Mouse (Mus musculus): ENCODE data around the gene Nop16. TPM values are rescaled to one million over a fixed set of nuclear protein-coding genes. Genes with fewer than 3 reads are reported as not detected.

Gene Nop16
- total and polyA plus RNA-seq, 2 experiments from 2014 or later: 19.7 to 53.0 TPM

GRCm38 (mm10) chr13:54598622-54599143 lies 8.8 kb upstream of the Nop16 start:
- TF ChIP-seq CTCF (IDR thresholded peaks at IDR 0.05; ENCODE audit: low read depth): no peak
- no peaks in the 10 kb centered on the region for H3K27me3 ChIP-seq (ENCODE audit: insufficient read depth, low read length)
- no peak overlapping the region for H3K9ac ChIP-seq (replicated peaks; ENCODE audit: low read length)
- no peak overlapping the region for H3K4me2 ChIP-seq (ENCODE audit: low read depth, low read length)
- DNase-seq (ENCODE audit: low spot score): no peak
- no peak overlapping the region for H3K4me3 ChIP-seq (ENCODE audit: low read length)
- H3K9me3 ChIP-seq (ENCODE audit: low read length): no peaks in the 10 kb centered on the region
- no peak overlapping the region for H3K27ac ChIP-seq
- no peak for ATAC-seq
- 87% methylated on average over 12 of the region's 12 CpGs for WGBS
- H3K36me3 ChIP-seq (ENCODE audit: insufficient read depth, low read length): peaks cover 18% of the 10 kb centered on the region; the same call in 1 of the 2 replicates
- no peaks in the 10 kb centered on the region for H3K4me1 ChIP-seq (ENCODE audit: insufficient read depth, low read length)

- Histone ChIP-seq H3K4me2 (ENCODE audit: low read depth, low read length) (no peak overlapping the region), H3K36me3 (ENCODE audit: insufficient read depth, low read length) (peaks cover 14% of the 10 kb centered on the region; the same call in 1 of the 2 replicates), H3K27me3 (ENCODE audit: insufficient read depth, low read length) (no peaks in the 10 kb centered on the region), H3K27ac (no peak overlapping the region), H3K4me3 (ENCODE audit: low read length) (no peak overlapping the region), H3K9ac (replicated peaks; ENCODE audit: low read length) (no peak overlapping the region), H3K9me3 (ENCODE audit: low read length) (no peaks in the 10 kb centered on the region), H3K4me1 (ENCODE audit: insufficient read depth, low read length) (no peaks in the 10 kb centered on the region)
- ATAC-seq (no peak), DNase-seq (ENCODE audit: low spot score) (no peak)
- 60% methylated on average over 5 of the region's 5 CpGs for WGBS
- no peak for TF ChIP-seq CTCF (IDR thresholded peaks at IDR 0.05; ENCODE audit: low read depth)
Observed at GRCm38 (mm10) chr13:54596870-54597269, 7.0 kb upstream of the Nop16 start.

GRCm38 (mm10) chr13:54596107-54596690 lies 6.3 kb upstream of the Nop16 start:
- no peak for TF ChIP-seq CTCF (IDR thresholded peaks at IDR 0.05; ENCODE audit: low read depth)
- no peak for DNase-seq (ENCODE audit: low spot score)
- H3K4me2 ChIP-seq (ENCODE audit: low read depth, low read length): no peak overlapping the region
- WGBS: 70% methylated on average over 8 of the region's 8 CpGs
- no peak for ATAC-seq
- H3K9me3 ChIP-seq (ENCODE audit: low read length): no peaks in the 10 kb centered on the region
- no peaks in the 10 kb centered on the region for H3K27me3 ChIP-seq (ENCODE audit: insufficient read depth, low read length)
- peaks cover 13% of the 10 kb centered on the region; the same call in 1 of the 2 replicates for H3K36me3 ChIP-seq (ENCODE audit: insufficient read depth, low read length)
- no peak overlapping the region for H3K27ac ChIP-seq
- H3K9ac ChIP-seq (replicated peaks; ENCODE audit: low read length): no peak overlapping the region
- H3K4me1 ChIP-seq (ENCODE audit: insufficient read depth, low read length): peaks cover 6% of the 10 kb centered on the region
- no peak overlapping the region for H3K4me3 ChIP-seq (ENCODE audit: low read length)

DNA sequence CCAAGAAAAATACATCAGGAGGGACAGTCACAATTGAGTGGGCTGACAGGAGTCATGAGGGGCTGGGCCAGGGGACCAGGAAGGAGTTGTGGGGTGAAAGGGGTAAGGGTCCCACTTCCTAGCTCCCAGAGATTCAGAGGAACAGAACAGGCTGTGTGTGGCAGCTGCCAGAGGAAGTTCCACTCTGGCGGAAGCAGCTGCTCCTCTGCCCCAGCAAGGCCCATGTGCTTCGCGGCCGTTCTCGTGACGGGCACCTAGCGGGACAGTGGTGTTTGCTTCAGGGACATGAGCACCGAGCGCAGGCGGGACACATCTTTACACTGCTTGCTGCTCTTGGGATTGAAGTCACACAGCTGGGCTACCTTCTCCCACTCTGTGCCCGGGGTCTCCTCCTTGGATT lies 3.7 kb upstream of the Nop16 start:
- WGBS: 82% methylated on average over 11 of the region's 11 CpGs
- Histone ChIP-seq H3K9ac (replicated peaks; ENCODE audit: low read length) (no peak overlapping the region), H3K4me1 (ENCODE audit: insufficient read depth, low read length) (peaks cover 9% of the 10 kb centered on the region), H3K36me3 (ENCODE audit: insufficient read depth, low read length) (peaks cover 7% of the 10 kb centered on the region; the same call in 1 of the 2 replicates), H3K4me2 (ENCODE audit: low read depth, low read length) (no peak overlapping the region), H3K27ac (no peak overlapping the region), H3K9me3 (ENCODE audit: low read length) (no peaks in the 10 kb centered on the region), H3K27me3 (ENCODE audit: insufficient read depth, low read length) (no peaks in the 10 kb centered on the region), H3K4me3 (ENCODE audit: low read length) (no peak overlapping the region)
- ATAC-seq (no peak), DNase-seq (ENCODE audit: low spot score) (no peak)
- no peak for TF ChIP-seq CTCF (IDR thresholded peaks at IDR 0.05; ENCODE audit: low read depth)

DNA sequence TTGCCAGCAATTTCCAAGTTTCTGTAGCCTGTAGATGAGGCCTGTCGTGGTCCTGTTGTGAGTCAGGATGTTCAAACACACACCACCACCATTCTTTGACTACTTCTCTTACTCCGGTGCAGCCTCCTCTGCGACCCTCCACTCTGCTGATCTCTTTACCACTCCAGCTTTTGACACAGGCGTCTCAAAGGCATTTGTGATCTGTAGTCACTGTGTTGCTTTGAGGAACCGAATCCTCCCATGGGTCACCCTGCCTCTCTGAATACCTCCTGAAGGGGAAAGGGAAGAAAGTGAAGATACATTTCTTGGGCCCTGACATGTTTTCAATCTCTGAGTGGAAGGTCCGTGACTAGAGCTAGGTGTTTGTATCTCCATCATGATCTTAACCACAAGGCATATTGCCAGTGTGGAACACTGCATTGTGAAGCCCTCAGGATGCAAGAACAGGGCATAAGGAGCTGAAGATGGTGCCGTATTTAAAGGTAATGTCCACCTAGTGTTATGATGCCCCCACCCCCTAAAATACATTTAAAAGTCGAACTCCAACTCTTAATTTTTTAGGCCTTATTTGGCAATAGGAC lies 2.0 kb upstream of the Nop16 start:
- H3K27me3 ChIP-seq (ENCODE audit: insufficient read depth, low read length): no peaks in the 10 kb centered on the region
- H3K9ac ChIP-seq (replicated peaks; ENCODE audit: low read length): no peak overlapping the region
- WGBS: 87% methylated on average over 8 of the region's 8 CpGs
- H3K36me3 ChIP-seq (ENCODE audit: insufficient read depth, low read length): 0 out of 2 replicates have a peak, but pooled peaks cover 4% of the 10 kb centered on the region
- H3K4me2 ChIP-seq (ENCODE audit: low read depth, low read length): peak overlapping the region; percentile 64
- DNase-seq (ENCODE audit: low spot score) (no peak), ATAC-seq (no peak)
- no peak for TF ChIP-seq CTCF (IDR thresholded peaks at IDR 0.05; ENCODE audit: low read depth)
- peak overlapping the region; percentile 82; the same call in 1 of the 2 replicates for H3K4me3 ChIP-seq (ENCODE audit: low read length)
- no peaks in the 10 kb centered on the region for H3K9me3 ChIP-seq (ENCODE audit: low read length)
- peaks cover 9% of the 10 kb centered on the region for H3K4me1 ChIP-seq (ENCODE audit: insufficient read depth, low read length)
- H3K27ac ChIP-seq: no peak overlapping the region

GRCm38 (mm10) chr13:54589414-54589995 lies 385 bp downstream of the Nop16 start:
- TF ChIP-seq CTCF (IDR thresholded peaks at IDR 0.05; ENCODE audit: low read depth): no peak
- peaks cover 9% of the 10 kb centered on the region for H3K36me3 ChIP-seq (ENCODE audit: insufficient read depth, low read length)
- H3K9me3 ChIP-seq (ENCODE audit: low read length): no peaks in the 10 kb centered on the region
- peak; percentile 11; the same call in 1 of the 2 replicates for ATAC-seq
- 1% methylated on average over 24 of the region's 24 CpGs for WGBS
- H3K9ac ChIP-seq (replicated peaks; ENCODE audit: low read length): peak overlapping the region; percentile 88; the same call in 1 of the 2 replicates
- peak overlapping the region; percentile 49; the same call in 1 of the 2 replicates for H3K27ac ChIP-seq
- H3K4me2 ChIP-seq (ENCODE audit: low read depth, low read length): peak overlapping the region; percentile 64
- H3K4me1 ChIP-seq (ENCODE audit: insufficient read depth, low read length): peaks cover 9% of the 10 kb centered on the region
- no peaks in the 10 kb centered on the region for H3K27me3 ChIP-seq (ENCODE audit: insufficient read depth, low read length)
- DNase-seq (ENCODE audit: low spot score): no peak
- peak overlapping the region; percentile 82 for H3K4me3 ChIP-seq (ENCODE audit: low read length)
